Mouse (Mus musculus): ENCODE measurements around the gene Anln. TPM values are rescaled to one million over a fixed set of nuclear protein-coding genes. Genes with fewer than 3 reads are reported as not detected.

Gene Anln
- total and polyA plus RNA-seq, 2 experiments from 2014 or later = 2.4 to 6.6 TPM

DNA sequence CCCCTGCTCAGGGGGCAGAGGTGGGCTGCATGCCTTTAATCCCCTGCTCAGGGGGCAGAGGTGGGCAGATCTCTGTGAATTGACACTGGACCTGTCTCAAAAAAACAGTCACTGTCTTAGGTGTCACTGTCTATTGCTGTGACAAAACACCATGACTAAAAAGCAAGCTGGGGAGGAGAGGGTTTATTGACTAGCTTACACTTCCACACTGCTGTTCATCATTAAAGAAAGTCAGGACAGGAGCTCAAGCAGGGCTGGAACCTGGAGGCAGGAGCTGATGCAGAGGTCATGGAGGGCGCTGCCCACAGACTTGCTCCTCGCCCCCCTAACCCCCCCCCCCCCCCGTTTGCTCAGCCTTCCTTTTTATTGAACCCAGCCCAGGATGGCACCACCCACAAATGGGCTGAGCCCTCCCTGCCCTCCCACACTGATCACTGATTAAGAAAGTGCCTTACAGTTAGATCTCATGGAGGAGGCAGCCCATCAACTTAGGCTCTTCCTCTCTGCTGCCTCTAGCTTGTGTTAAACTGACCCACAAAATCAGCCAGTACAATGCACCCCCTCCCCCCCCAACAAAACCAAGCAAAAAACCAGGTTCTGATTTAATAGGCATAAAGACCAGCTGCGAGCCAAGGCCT lies 39.2 kb upstream of the Anln start:
- ATAC-seq = no peak
- Histone ChIP-seq H3K36me3 (ENCODE audit: insufficient read depth) (peaks cover 12% of the 10 kb centered on the region), H3K4me2 (ENCODE audit: low read depth) (no peak overlapping the region), H3K9me3 (ENCODE audit: low read length) (no peaks in the 10 kb centered on the region), H3K27ac (ENCODE audit: low read depth, low read length) (no peak overlapping the region), H3K4me3 (ENCODE audit: low read depth, low read length) (no peak overlapping the region), H3K27me3 (ENCODE audit: insufficient read depth, low read length) (no peaks in the 10 kb centered on the region), H3K9ac (no peak overlapping the region), H3K4me1 (ENCODE audit: insufficient read depth) (0 out of 2 replicates have a peak, but pooled peaks cover 3% of the 10 kb centered on the region)
- WGBS = 41% methylated on average over 4 of the region's 4 CpGs
- TF ChIP-seq CTCF (IDR thresholded peaks at IDR 0.05; ENCODE audit: low read depth) = no peak
- DNase-seq = no peak

DNA sequence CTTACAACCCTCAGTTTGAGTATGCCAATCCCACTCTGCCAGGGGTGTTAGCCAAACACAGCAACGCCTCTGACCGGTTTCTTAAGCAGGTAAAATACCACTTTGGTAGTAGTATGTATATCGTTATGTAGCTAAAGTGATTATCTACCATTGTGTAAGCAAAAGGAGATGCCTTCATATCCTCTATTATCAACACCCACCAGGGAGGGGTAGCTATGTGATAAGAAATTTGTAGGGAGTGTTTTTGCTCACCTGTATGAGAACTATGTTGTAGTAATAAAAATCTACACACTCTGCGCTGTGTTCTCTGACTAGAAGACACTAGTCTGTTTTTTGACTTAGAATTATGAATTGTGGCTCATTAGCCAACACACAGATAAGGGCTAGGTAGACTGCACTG lies 35.7 kb upstream of the Anln start:
- WGBS = 93% methylated on average over 4 of the region's 4 CpGs
- Histone ChIP-seq H3K4me1 (ENCODE audit: insufficient read depth) (0 out of 2 replicates have a peak, but pooled peaks cover under 1% of the 10 kb centered on the region), H3K27ac (ENCODE audit: low read depth, low read length) (no peak overlapping the region), H3K9ac (no peak overlapping the region), H3K27me3 (ENCODE audit: insufficient read depth, low read length) (no peaks in the 10 kb centered on the region), H3K36me3 (ENCODE audit: insufficient read depth) (peaks cover 10% of the 10 kb centered on the region; the same call in 1 of the 2 replicates), H3K4me3 (ENCODE audit: low read depth, low read length) (no peak overlapping the region), H3K4me2 (ENCODE audit: low read depth) (no peak overlapping the region), H3K9me3 (ENCODE audit: low read length) (no peaks in the 10 kb centered on the region)
- TF ChIP-seq CTCF (IDR thresholded peaks at IDR 0.05; ENCODE audit: low read depth) = no peak
- no peak for DNase-seq
- no peak for ATAC-seq

DNA sequence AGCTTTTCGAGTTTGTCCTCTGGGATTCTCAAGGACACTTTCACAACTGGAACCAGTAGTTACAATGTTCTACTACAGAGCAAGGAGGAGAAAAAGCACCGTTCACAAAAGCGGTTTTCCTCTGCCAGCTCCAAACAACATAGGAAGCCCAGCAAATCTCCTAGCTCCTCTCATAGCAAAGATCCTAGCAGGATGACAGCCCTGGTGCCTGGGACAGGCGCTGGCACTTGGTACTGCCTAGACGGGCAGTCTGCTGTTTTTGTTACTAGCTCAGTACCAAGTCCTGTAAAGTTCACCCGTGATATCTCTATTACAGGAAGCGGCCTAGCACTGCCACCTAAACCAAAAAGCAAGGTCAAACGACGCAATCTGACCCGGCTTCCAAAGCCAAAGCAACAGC lies 35.2 kb upstream of the Anln start:
- DNase-seq (no peak), ATAC-seq (no peak)
- peaks cover 10% of the 10 kb centered on the region; the same call in 1 of the 2 replicates for H3K36me3 ChIP-seq (ENCODE audit: insufficient read depth)
- H3K4me2 ChIP-seq (ENCODE audit: low read depth) = no peak overlapping the region
- H3K4me1 ChIP-seq (ENCODE audit: insufficient read depth) = no peaks in the 10 kb centered on the region
- H3K9ac ChIP-seq = no peak overlapping the region
- no peak for TF ChIP-seq CTCF (IDR thresholded peaks at IDR 0.05; ENCODE audit: low read depth)
- H3K4me3 ChIP-seq (ENCODE audit: low read depth, low read length) = no peak overlapping the region
- no peaks in the 10 kb centered on the region for H3K27me3 ChIP-seq (ENCODE audit: insufficient read depth, low read length)
- 88% methylated on average over 10 of the region's 10 CpGs for WGBS
- H3K27ac ChIP-seq (ENCODE audit: low read depth, low read length) = no peak overlapping the region
- no peaks in the 10 kb centered on the region for H3K9me3 ChIP-seq (ENCODE audit: low read length)

DNA sequence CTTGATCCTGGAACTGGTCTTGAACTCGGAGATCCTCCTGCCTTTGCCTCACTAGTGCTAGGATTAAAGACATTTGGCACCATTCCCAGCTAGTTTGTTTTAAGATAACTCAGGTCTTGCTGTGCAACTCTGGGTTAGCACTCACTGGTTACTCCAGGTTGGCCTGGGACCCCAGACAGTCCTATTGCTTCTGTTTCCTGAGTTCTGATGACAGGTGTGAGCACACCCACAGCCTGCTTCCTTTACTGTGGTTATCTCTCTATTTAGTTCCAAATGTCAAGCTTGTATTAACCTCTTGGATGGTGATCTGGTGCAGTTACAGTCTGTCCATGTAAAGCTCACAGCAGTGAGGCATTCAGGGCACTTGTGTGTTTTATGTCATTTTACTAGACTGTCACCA lies 34.5 kb upstream of the Anln start:
- Histone ChIP-seq H3K4me3 (ENCODE audit: low read depth, low read length) (no peak overlapping the region), H3K27me3 (ENCODE audit: insufficient read depth, low read length) (no peaks in the 10 kb centered on the region), H3K27ac (ENCODE audit: low read depth, low read length) (no peak overlapping the region), H3K4me1 (ENCODE audit: insufficient read depth) (no peaks in the 10 kb centered on the region), H3K4me2 (ENCODE audit: low read depth) (no peak overlapping the region), H3K9me3 (ENCODE audit: low read length) (no peaks in the 10 kb centered on the region), H3K9ac (no peak overlapping the region), H3K36me3 (ENCODE audit: insufficient read depth) (peaks cover 10% of the 10 kb centered on the region; the same call in 1 of the 2 replicates)
- 68% methylated on average over 1 of the region's 1 CpGs for WGBS
- DNase-seq (no peak), ATAC-seq (no peak)
- TF ChIP-seq CTCF (IDR thresholded peaks at IDR 0.05; ENCODE audit: low read depth) = no peak

DNA sequence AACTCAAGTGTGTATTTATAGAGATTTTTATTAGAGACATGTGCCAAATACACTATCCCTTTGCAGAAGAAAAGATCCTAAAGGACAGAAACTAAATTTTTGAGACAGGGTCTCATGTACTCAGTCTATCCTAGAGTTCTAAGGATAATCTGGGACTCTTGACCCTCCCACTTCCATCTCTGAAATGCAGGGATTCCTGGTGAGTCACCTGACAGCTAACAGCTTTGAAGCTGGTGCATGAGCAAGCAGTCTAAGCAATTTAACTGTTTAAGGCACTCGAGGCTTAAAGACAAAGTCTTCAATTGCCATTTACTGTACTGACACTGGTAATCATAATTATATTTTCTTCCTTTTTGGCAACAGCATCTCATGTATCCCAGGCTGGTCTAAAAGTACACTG lies 33.6 kb upstream of the Anln start:
- no peak for TF ChIP-seq CTCF (IDR thresholded peaks at IDR 0.05; ENCODE audit: low read depth)
- Histone ChIP-seq H3K36me3 (ENCODE audit: insufficient read depth) (peaks cover 10% of the 10 kb centered on the region; the same call in 1 of the 2 replicates), H3K9me3 (ENCODE audit: low read length) (no peaks in the 10 kb centered on the region), H3K4me1 (ENCODE audit: insufficient read depth) (no peaks in the 10 kb centered on the region), H3K4me2 (ENCODE audit: low read depth) (no peak overlapping the region), H3K4me3 (ENCODE audit: low read depth, low read length) (no peak overlapping the region), H3K27ac (ENCODE audit: low read depth, low read length) (no peak overlapping the region), H3K27me3 (ENCODE audit: insufficient read depth, low read length) (no peaks in the 10 kb centered on the region), H3K9ac (no peak overlapping the region)
- DNase-seq (no peak), ATAC-seq (no peak)
- 57% methylated on average over 1 of the region's 1 CpGs for WGBS

DNA sequence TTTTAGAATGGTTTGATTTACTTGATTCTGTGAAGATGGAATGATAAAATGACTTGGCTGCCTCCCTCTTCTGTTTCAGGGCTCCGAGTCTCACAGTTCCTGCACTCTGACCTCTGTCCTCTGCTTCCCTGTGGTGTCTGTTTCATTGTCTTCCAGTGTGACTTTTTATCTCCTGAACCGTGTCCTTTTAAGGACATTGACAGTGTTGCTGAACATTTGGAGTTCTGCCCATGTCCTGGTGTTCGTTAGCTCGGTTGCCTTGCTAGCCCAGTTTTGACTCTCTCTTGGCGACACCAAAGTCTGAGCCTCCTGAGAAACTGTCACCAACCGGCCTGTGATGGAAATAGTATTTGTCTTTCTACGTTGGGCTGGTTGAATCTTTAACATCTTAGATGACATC lies 31.5 kb upstream of the Anln start:
- no peak for TF ChIP-seq CTCF (IDR thresholded peaks at IDR 0.05; ENCODE audit: low read depth)
- no peak overlapping the region for H3K27ac ChIP-seq (ENCODE audit: low read depth, low read length)
- H3K4me3 ChIP-seq (ENCODE audit: low read depth, low read length) = no peak overlapping the region
- H3K36me3 ChIP-seq (ENCODE audit: insufficient read depth) = peaks cover 10% of the 10 kb centered on the region; the same call in 1 of the 2 replicates
- H3K27me3 ChIP-seq (ENCODE audit: insufficient read depth, low read length) = no peaks in the 10 kb centered on the region
- ATAC-seq (no peak), DNase-seq (no peak)
- no peaks in the 10 kb centered on the region for H3K9me3 ChIP-seq (ENCODE audit: low read length)
- H3K9ac ChIP-seq = no peak overlapping the region
- H3K4me1 ChIP-seq (ENCODE audit: insufficient read depth) = no peaks in the 10 kb centered on the region
- no peak overlapping the region for H3K4me2 ChIP-seq (ENCODE audit: low read depth)
- WGBS = 39% methylated on average over 7 of the region's 7 CpGs

DNA sequence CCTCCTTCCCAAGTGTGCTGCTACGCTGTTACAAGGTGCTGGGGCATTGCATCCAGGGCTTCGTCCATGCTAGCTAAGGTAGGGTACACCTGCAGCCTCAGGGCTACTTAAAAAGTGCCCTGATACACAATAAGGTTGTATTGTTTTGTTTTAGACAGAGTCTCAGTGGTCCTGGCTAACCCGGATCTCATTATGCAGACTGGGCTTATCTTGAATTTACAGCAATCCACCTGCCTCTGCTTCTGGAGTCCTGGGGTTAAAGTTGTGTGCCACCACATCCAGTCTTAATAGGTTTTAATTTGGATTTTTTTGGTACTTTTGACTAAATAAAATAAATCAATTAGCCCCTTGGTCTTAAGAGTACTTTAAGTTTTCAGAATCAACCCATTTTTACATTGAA lies 30.9 kb upstream of the Anln start:
- Histone ChIP-seq H3K4me1 (ENCODE audit: insufficient read depth) (no peaks in the 10 kb centered on the region), H3K9ac (no peak overlapping the region), H3K9me3 (ENCODE audit: low read length) (no peaks in the 10 kb centered on the region), H3K27ac (ENCODE audit: low read depth, low read length) (no peak overlapping the region), H3K4me3 (ENCODE audit: low read depth, low read length) (no peak overlapping the region), H3K36me3 (ENCODE audit: insufficient read depth) (peaks cover 6% of the 10 kb centered on the region; the same call in 1 of the 2 replicates), H3K4me2 (ENCODE audit: low read depth) (no peak overlapping the region), H3K27me3 (ENCODE audit: insufficient read depth, low read length) (no peaks in the 10 kb centered on the region)
- WGBS = 79% methylated on average over 3 of the region's 3 CpGs
- ATAC-seq = no peak
- no peak for TF ChIP-seq CTCF (IDR thresholded peaks at IDR 0.05; ENCODE audit: low read depth)
- DNase-seq = no peak

Data from forebrain, postnatal 0 days (tissue).